Mouse (Mus musculus): ENCODE measurements around the gene Ccdc103. TPM values are rescaled to one million over a fixed set of nuclear protein-coding genes. Genes with fewer than 3 reads are reported as not detected.

The Ccdc103 gene
- polyA plus RNA-seq, 2 experiments from 2014 or later: not detected

DNA sequence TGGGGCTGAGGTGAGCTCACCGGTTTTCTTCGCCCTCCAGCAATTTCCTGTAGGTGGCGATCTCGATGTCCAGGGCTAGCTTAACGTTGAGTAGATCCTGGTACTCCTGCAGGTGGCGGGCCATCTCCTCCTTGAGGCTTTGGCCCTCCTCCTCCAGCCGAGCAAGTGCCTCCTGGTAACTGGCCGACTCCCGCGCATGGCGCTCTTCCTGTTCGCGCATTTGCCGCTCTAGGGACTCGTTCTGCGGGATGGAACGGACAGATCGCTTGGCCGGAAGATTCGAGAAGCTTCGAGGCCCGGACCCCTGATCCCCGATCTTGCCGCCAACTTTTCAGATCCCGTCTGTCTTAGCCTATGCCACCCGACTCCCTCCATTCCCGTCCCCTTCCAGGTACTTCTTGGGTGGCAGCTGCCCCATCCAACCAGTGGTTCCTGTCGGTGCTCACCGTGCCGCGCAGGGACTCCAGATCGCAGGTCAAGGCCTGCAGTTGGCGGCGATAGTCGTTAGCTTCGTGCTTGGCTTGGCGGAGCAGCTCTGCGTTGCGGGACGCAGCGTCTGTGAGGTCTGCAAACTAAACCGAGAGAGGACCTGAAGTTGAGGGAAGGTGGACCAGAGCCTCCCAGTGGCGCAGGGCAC, 12.1 kb downstream of the Ccdc103 start:
- ATAC-seq: peak; percentile 53

DNA sequence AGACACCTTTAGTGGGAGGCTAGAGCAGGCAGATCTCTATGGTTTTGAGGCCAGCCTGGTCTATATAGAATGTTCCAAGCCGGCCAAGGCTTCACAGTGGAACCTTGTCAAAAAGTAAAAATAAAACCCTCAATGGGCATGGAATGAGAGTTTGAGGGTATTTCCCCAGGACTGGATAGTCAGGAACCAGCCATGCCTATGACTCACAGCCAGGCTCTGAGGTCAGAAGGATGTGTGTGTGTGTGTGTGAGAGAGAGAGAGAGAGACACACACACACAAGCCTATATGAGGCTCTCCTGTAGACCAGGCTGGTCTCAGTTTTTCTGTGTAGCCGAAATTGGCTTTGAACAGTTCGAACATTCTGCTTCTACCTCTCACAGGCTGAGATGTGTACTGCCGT, 13.7 kb downstream of the Ccdc103 start:
- no peak for ATAC-seq

GRCm38 (mm10) chr11:102895779-102896178, 14.8 kb downstream of the Ccdc103 start:
- no peak for ATAC-seq

DNA sequence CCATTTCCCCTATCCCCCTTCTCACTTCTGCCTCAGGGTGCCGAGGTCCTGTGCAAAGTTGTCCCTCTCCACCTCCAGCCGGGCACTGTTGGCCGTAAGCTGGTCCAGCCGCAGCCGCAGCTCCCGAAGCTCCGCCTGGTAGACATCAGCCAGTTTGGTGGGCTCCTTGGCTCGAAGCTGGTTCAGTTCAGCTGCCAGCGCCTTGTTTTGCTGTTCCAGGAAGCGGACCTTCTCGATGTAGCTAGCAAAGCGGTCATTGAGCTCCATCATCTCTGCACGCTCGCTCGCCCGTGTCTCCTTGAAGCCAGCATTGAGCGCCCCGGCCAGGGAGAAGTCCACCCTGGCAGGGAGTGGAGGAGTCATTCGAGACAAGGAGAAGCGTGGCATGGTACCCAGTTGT, 15.6 kb downstream of the Ccdc103 start:
- no peak for ATAC-seq

DNA sequence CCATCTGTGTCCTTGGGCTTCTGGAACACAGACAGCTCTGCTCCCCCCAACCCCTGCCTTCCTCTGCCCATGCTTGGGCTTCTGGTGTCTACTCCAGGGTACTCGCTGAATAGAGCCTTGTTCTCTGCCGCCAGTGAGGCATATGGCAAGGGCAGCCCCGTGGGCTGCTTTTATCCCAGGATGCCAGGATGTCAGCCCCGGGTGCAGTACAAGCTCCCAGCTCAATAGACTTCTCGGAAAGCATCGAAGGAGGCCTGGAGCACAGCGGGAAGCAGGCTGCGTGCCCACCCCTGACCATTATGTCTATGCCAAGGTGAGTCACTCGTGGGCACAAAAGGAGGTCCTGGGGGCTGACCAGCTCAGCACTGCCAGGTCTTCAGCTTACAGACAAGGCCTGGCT, 17.4 kb downstream of the Ccdc103 start:
- no peak for ATAC-seq

DNA sequence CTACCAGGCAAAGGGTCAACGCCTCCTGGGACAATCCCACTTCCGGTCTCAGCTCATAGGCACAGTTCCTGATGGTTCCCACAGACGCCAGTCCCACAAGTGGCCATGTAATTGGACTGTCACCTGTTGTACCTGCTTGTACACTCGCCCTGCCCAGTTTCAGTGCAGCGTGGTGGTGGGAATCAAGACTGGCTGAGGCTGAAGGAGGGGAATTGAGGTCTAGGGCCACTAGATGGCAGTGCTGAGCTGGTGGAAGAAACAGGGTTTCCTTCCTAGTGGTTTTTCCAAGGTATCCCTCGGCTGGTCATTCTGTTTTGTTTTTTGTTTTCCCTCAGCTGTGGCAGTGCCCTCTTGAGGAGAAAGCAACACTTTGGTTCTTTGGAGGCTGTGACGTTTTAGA, 19.8 kb downstream of the Ccdc103 start, which contains the start of gene Gfap:
Gene Gfap (minus strand): TSS at position 150 of the 400 bp plus-strand sequence.
- no peak for ATAC-seq

- ATAC-seq: no peak
Observed at GRCm38 (mm10) chr11:102901199-102901598, 20.2 kb downstream of the Ccdc103 start.

DNA sequence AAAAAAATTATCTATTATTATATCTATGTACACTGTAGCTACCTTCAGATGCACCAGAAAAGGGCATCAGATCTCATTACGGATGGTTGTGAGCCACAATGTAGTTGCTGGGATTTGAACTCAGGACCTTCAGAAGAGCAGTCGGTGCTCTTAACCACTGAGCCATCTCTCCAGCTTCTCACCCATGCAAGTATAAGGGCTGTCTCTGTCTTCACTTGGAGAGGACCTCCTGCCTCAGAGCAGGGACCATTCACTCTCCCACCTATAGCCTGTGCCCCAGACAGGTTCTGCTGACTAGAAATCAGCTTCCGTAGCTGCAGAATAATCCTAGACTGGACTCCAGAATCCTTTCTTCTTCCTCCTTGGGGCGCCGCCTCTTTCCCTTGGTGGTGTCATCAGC, 21.1 kb downstream of the Ccdc103 start:
- no peak for ATAC-seq

DNA sequence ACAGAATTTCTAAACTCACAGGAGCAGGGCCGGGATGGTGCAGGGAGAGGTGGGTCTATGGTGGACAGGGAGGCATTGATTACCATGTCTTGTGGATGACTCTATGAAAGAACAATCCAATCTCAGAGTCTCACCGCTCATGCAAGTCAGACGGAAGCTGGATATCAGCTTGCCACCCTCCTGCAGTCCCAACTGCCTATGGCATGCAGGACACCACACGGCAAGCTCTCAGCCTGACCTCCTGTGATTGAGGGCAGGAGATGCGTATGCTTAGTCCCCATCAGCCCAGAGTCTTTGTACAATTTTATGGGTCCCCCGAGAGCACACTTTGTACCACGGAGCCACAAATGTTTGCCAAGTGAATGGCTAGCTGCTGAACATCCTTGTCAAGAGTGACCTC, 22.6 kb downstream of the Ccdc103 start:
- no peak for ATAC-seq

DNA sequence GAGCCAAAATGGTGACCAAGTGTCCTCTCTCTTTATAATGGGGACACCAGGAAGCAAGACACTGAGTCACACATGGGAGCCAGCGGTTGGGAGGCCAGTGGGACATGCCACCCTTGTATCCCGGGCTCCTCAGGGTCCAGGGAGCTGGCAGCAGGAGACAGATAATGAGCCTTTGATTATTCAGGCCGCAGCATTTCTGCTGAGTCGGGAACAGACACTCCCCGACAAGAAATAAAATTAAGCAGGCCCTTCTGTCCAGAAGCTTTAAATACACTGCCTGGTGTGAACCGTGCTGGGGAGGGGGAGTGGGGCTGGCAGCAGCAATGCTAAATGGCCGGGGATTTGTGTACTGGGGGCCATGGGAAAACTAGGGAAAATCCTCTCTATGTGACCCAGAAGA, 30.4 kb downstream of the Ccdc103 start:
- ATAC-seq: no peak

DNA sequence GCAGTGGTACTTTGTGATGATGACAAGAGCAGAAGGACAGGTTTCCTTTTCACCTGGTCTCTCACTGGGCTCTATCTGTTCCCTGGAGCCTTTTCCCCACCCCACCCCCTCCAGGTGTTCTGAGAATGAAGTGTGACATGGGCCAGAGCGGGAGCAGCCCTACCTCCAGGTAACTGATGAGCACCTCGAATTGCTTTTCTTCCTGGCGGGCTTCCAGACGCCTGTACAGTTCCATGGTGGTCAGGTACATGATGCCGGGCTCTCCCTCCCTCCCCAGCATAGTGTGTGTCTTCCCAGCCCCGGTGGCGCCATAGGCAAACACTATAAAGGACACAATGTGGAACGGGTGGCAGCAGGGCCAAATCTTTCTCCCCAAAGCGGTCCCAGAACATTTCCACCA, 34.4 kb downstream of the Ccdc103 start:
- ATAC-seq: no peak

DNA sequence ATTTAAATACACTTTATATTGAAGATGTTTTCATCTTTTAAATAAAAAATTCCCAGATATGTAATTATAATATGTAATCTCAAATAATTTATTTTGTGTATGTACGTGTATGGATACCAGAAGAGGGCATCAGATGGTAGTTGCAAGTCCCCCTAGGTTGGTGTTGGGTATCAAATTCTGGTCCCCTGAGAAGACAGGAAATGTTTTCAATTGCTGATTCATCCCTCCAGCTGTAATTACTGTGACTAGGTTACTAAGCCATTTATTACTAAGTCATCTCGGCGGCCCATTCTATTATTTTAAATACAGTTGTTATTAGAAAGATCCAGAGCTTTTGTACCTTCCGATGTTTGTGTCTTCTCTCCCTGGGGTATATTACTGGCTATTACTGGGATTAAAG, 37.1 kb downstream of the Ccdc103 start:
- ATAC-seq: no peak

GRCm38 (mm10) chr11:102921491-102921890, 40.5 kb downstream of the Ccdc103 start:
- ATAC-seq: no peak

DNA sequence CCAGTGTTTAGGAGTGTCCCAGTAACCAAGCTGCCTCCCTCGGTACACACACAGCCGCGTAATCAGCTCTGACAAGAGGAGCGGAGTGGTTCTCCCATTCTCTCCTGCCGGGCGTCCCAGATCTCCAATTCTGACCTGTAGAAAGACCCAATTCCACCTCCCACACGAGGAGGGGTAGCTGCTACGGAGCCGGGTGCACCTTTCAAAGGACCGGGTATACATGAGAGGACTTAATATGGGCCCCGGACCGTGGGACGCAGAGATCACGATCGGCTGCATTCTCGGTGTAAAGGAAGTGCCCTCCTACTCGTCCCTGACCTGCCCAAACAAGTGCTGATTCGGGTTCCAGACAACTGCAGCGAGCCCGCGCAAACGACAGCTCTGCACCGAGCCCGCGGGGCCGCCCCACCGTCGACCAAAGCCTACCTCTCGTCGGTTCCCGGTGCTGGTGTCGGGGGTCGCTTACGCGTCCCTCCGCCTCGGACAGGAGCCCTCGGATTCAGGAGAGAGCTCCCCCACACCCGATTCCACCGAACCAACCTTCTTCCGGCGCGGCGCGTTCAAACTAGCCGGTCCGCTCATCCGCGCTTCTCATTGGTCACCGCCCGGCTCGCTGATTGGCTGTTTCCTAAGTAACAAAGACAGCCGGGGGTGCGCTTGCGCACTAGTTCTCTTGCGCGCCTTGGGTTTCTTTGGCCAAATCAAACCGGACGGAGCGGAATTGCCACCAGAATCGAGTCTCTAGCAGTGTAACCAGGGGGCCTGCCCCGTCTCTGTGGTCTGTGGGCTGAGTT, 43.8 kb downstream of the Ccdc103 start, which contains the start of gene Kif18b:
Gene Kif18b (minus strand): TSS at position 568 of the 794 bp plus-strand sequence.
- ATAC-seq: peak; percentile 98

- ATAC-seq: peak; percentile 54
Observed at GRCm38 (mm10) chr11:102925351-102925717, 44.3 kb downstream of the Ccdc103 start.

DNA sequence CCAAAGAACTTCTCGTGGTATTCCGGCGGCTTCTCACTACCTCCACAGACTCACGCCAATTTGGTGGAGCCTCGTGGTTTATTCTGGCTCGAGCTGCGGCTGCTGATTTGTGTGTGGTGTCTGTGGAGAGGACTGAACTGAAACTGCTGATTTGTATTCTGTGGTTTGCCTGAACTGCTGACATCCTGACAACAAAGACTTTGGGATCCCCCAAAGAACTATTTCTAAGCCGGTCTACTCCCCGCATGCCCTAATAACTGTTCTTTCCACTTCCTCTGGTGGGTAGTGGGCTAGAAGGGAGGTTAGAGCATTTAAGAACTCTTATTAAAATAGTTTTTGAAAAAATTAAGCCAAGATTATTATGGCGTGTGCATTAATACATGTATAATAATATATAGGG, 49.7 kb downstream of the Ccdc103 start:
- ATAC-seq: no peak

Other genes starting within 250 kb of the Ccdc103 start
- under 1 TPM in 1 of 2 experiments, not detected in 1; 0.16 TPM for gene Meioc, start 217.5 kb upstream of the Ccdc103 start, polyA plus RNA-seq (2017; shearing (Covaris generic))
- gene Ccdc43, start 183.4 kb upstream of the Ccdc103 start, polyA plus RNA-seq (2017; shearing (Covaris generic)): 10 to 100 TPM; 30.6 to 38.0 TPM
- gene Adam11, start 119.8 kb upstream of the Ccdc103 start, polyA plus RNA-seq (2017; shearing (Covaris generic)): not detected
- gene Gjc1, start 61.5 kb upstream of the Ccdc103 start, polyA plus RNA-seq (2017; shearing (Covaris generic)): under 1 TPM in 1 of 2 experiments, not detected in 1; 0.28 TPM
- gene Higd1b, start 45.4 kb upstream of the Ccdc103 start, polyA plus RNA-seq (2017; shearing (Covaris generic)): not detected
- gene Eftud2, start 219 bp upstream of the Ccdc103 start, polyA plus RNA-seq (2017; shearing (Covaris generic)): 100 to 1,000 TPM in 1 of 2 experiments, 10 to 100 TPM in 1; 97.2 to 170 TPM
- not detected for gene Fam187a, start 4.0 kb downstream of the Ccdc103 start, polyA plus RNA-seq (2017; shearing (Covaris generic))
- gene Gfap, start 19.7 kb downstream of the Ccdc103 start, polyA plus RNA-seq (2017; shearing (Covaris generic)): not detected
- under 1 TPM; 0.28 to 0.76 TPM for gene Kif18b, start 43.9 kb downstream of the Ccdc103 start, polyA plus RNA-seq (2017; shearing (Covaris generic))
- not detected for gene C1ql1, start 65.5 kb downstream of the Ccdc103 start, polyA plus RNA-seq (2017; shearing (Covaris generic))
- gene Nmt1, start 147.0 kb downstream of the Ccdc103 start, polyA plus RNA-seq (2017; shearing (Covaris generic)): 100 to 1,000 TPM; 111 TPM
- gene Dcakd, start 147.1 kb downstream of the Ccdc103 start, polyA plus RNA-seq (2017; shearing (Covaris generic)): 10 to 100 TPM; 26.4 to 32.5 TPM
- gene Plcd3, start 220.5 kb downstream of the Ccdc103 start, polyA plus RNA-seq (2017; shearing (Covaris generic)): under 1 TPM; 0.41 to 0.51 TPM
- gene Acbd4, start 220.5 kb downstream of the Ccdc103 start, polyA plus RNA-seq (2017; shearing (Covaris generic)): 10 to 100 TPM; 19.7 to 25.2 TPM
- 1 to 10 TPM; 2.6 to 4.3 TPM for gene Hexim1, start 235.0 kb downstream of the Ccdc103 start, polyA plus RNA-seq (2017; shearing (Covaris generic))